Mouse (Mus musculus) liver, embryonic 14.5 days (tissue): ENCODE data around the gene Slc3a2.

Experiments used
- CTCF ChIP-seq: IDR thresholded peaks from 2 replicates; pipeline ENCODE4 v1.5.1; 2016; ENCODE audit warnings: antibody characterized with exemption, low read depth, control low read depth
- EP300 ChIP-seq: IDR thresholded peaks from 2 replicates; pipeline ENCODE4 v1.6.1; 2016; ENCODE audit warnings: antibody characterized with exemption, low read depth

- TF ChIP-seq EP300 (no peak), CTCF (no peak)
These were observed 22.2 kb upstream of the Slc3a2 start for GRCm38 (mm10) chr19:8745382-8745781.
